Mouse (Mus musculus) brain, embryonic 14.5 days (tissue): ENCODE measurements around the gene Fbxo42. TPM values are rescaled to one million over a fixed set of nuclear protein-coding genes. Genes with fewer than 3 reads are reported as not detected.

Experiments used
- DNase-seq: peaks from one replicate; pipeline ENCODE4 v3.0.0-alpha.2; 2011; ENCODE audit warnings: low read depth
- CTCF ChIP-seq: fragments of 200-500 bp; IDR thresholded peaks from 2 replicates; pipeline ENCODE4 v1.5.1; 2012; ENCODE audit warnings: inconsistent platforms, mild to moderate bottlenecking, moderate library complexity, borderline replicate concordance; ENCODE audit not compliant: insufficient read depth, insufficient read length; ENCODE audit errors: extremely low read depth
- POLR2A ChIP-seq: fragments of 200-500 bp; IDR thresholded peaks from 2 replicates; pipeline ENCODE4 v1.6.1; 2012; ENCODE audit warnings: mild to moderate bottlenecking, inconsistent platforms, borderline replicate concordance; ENCODE audit not compliant: poor library complexity, insufficient read depth, insufficient read length, severe bottlenecking; ENCODE audit errors: extremely low read depth
- polyA plus RNA-seq: library from polyadenylated mRNA; depleted of rRNA; stranded (reverse); fragments of >200 nt; gene quantifications from 2 replicates; pipeline ENCODE4 v1.2.3, GENCODE M21; 2012

Gene Fbxo42
- polyA plus RNA-seq, 1 experiment: 32.0 TPM

DNA sequence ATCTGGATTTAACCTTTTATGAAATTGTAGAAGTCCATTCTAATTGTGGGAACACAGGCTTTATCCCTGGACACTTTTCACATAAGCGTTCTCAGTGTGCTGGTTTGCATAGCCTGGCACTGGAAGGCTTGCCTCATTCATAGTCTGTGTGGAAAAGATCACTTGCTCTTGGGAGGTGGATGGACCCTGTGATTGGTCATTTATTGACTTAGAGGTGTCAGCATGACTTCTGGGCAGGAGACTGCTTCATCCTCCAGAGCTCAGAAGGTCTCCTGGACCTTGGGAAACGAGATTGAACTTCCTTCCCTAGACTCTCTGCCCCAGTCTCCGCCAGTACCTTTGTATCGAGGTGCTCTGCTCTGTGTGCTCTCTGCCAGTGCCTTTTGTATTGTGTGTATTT is 36.7 kb downstream of the Fbxo42 start:
- no peak for DNase-seq

DNA sequence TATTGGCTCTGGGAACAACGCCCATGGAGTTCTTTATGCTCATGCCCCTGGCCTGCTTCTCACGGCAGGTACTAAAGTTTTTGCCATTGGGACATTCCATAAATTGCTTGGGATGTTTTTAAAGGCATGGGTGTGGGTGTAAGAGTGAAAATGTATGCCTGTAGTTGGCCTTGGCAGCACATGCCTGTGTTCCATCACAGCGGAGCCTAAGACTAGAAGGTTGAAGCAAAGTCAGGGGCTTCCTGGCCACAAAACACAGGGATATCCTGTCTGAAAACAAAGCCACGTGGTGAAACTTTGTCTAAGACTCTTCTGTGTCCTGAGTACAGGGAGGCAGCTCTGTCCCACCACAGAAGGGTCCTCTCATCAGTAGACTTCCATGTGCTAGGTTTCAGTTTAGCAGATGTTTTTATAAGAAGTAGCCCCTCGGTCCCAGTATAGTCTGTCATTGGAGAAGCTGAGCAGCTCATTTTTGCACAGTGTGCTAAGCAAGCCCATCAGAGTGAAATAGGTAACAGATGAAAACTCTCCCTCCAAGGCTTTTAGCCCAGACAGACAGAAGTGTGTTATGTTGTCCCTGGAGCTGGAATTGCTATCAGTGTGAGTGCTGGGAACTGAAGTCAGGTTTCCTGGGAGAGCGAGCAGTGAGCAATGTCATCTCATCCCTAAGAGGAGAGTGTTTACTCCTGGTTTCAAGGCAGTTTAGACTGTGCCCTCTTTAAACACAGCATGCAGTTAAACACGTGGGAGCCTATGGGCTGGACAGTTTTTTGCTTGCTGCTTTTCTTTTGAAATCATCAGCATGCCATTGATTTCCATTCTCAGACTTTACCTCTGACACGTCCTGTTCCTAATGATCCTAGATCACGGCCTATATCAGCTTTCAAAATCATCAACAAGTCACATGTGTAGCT is 39.5 kb downstream of the Fbxo42 start:
- no peak for DNase-seq
- TF ChIP-seq CTCF (no peak), POLR2A (no peak)

More for the DNA sequence above, 36.7 kb downstream of the Fbxo42 start:
- no peak for TF ChIP-seq CTCF
- no peak for TF ChIP-seq POLR2A

DNA sequence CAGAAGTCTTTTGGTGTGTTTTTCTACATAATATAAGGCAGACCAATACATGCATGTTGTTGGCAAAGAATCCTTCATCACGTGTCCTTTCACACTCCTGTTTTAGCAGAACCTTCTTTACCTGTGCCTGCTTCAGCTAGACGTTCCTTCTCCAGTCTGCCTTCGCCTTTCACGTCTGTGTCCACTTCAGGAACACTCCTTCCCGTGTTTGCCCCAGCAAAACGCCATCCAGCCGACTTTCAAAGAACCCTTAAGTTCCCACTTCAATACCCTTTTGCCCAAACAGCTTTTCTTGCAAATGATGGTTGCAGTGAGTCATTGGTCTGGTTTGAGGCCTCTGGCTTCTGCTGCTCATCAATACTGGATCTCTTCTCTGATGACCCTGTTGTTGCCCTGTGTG is 43.6 kb downstream of the Fbxo42 start:
- no peak for DNase-seq
- TF ChIP-seq CTCF: no peak
- no peak for TF ChIP-seq POLR2A

DNA sequence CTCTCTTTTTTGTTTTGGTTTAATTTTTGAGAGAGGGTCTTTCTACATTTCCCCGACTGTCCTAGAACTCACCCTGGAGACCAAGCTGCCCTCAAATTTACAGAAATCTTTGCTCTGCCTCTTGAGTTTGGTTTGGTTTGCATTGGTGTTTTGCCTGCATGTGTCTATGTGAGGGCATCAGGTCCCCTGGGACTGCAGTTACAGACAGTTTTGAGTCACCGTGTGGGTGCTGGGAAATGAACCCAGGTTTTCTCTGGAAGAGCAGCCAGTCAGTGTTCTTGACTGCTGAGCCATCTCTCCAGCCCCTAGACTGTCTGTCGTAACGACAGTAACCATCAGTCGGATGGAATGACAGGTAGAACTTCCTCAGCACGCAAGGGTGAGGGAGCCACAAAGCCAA is 46.8 kb downstream of the Fbxo42 start:
- TF ChIP-seq POLR2A: no peak
- TF ChIP-seq CTCF: no peak
- DNase-seq: no peak

GRCm38 (mm10) chr4:141196981-141197685 is 49.4 kb downstream of the Fbxo42 start:
- no peak for TF ChIP-seq POLR2A
- TF ChIP-seq CTCF: no peak
- no peak for DNase-seq

DNA sequence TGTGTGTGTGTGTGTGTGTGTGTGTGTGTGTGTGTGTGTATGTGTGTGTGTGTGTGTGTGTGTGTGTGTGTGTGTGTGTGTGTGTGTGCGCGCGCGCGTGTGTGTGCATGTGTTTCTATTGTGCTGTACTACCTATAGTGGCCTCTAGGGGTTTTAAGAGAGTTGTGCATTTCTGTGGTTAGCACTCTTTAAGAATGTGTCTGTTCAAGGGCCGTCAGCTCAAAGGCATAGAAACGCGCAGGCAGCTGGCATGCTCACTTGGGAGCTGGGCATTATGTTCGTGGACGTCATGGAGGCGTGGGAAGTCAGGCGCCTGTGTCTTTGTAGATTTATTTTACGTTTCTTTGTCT is 49.9 kb downstream of the Fbxo42 start:
- DNase-seq: no peak
- peak; percentile 26; the same call in 1 of the 2 replicates for TF ChIP-seq CTCF
- TF ChIP-seq POLR2A: no peak

DNA sequence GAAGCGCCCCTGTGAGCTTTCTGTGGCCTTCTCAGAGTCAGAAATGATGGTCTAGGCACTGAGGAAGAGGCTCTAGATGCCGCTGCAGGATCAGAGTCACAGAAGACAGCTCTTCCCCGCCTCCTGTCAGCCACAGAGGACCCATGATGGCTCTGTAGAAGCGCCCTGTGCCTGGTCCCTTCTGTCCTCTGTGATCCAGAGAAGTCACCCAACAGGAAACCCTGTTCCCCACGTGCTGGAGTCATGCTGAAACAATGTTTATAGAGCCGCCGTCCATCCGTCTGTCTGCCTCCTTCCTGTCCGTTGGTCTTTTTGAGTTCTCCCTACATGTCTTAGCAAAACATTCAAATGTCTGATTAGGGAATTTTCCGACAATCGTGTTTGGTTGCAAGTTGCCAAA is 53.2 kb downstream of the Fbxo42 start:
- DNase-seq: no peak
- TF ChIP-seq POLR2A: no peak
- no peak for TF ChIP-seq CTCF

GRCm38 (mm10) chr4:141202192-141202591 is 54.5 kb downstream of the Fbxo42 start:
- no peak for TF ChIP-seq CTCF
- TF ChIP-seq POLR2A: no peak
- no peak for DNase-seq

DNA sequence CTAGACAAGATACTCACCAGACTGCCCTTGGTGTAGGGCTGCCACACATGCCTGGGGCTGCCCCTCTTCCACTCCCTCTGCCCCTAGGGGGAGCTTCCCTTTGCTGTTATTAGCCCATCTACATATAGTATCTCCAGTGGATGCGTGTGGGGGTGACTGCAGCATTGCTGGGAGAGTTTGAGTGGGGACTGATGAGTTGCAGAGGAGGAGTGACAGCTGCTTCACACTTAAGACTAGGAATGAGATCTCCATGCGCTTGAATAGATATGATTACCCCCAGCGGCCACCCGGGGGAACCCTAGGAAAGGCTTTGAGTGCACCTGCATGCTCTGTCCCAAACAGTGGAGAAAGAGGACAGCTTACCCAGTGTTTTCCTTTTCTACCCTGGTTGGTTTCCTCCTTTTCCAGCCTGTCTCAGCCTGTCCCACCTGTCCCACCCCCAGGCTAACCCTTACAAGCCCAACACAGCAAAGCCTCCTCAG is 56.9 kb downstream of the Fbxo42 start:
- DNase-seq: no peak
- no peak for TF ChIP-seq POLR2A
- no peak; the same call in 1 of the 2 replicates for TF ChIP-seq CTCF

DNA sequence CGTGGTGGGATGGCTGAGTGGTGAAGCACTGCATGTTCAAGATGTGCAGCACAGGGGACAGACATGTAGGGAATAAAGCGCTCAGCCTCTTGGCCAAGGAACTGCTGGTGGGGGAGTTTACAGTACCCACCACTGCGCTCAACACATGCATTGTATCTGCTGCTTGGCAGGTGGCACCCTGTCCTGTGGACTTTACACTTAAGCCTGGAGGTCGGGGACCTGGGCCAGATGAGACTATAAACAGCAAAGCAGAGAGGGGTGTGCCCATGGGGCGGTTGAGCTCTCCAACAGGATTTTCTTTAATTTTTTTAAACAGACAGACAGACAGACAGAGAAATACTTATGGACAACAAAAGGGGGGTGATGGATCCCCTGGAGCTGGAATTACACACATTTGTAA is 59.4 kb downstream of the Fbxo42 start:
- TF ChIP-seq CTCF: no peak
- TF ChIP-seq POLR2A: no peak
- no peak for DNase-seq

- peak; percentile 40 for DNase-seq
- TF ChIP-seq CTCF (no peak), POLR2A (no peak)
These were observed 63.0 kb downstream of the Fbxo42 start for GRCm38 (mm10) chr4:141210524-141211219.
